Mouse (Mus musculus) embryonic facial prominence, embryonic 15.5 days (tissue): ENCODE data around the gene Fitm1. TPM values are rescaled to one million over a fixed set of nuclear protein-coding genes. Genes with fewer than 3 reads are reported as not detected.

Source experiments
- ATAC-seq: fragments of 200-750 bp; cut with Nextera tagmentation; 2 replicates; pipeline ENCODE4 v1.8.0; 2017; ENCODE audit warnings: low read depth, moderate TSS enrichment; ENCODE audit not compliant: insufficient number of reproducible peaks, low FRiP score, low TSS enrichment
- H3K27ac ChIP-seq: fragments of 300-500 bp; sonication (generic); replicated peaks from 2 replicates; pipeline ENCODE4 v1.5.1; 2015; ENCODE audit warnings: mild to moderate bottlenecking, inconsistent platforms
- H3K27me3 ChIP-seq: fragments of 300-500 bp; sonication (generic); 2 replicates; pipeline ENCODE4 v1.6.1; 2015; ENCODE audit warnings: inconsistent platforms
- H3K36me3 ChIP-seq: fragments of 300-500 bp; sonication (generic); 2 replicates; pipeline ENCODE4 v1.6.1; 2015; ENCODE audit warnings: mild to moderate bottlenecking, inconsistent platforms
- H3K4me1 ChIP-seq: fragments of 300-500 bp; sonication (generic); 2 replicates; pipeline ENCODE4 v1.6.1; 2015; ENCODE audit warnings: inconsistent platforms
- H3K4me2 ChIP-seq: fragments of 300-500 bp; sonication (generic); replicated peaks from 2 replicates; pipeline ENCODE4 v1.6.1; 2015; ENCODE audit warnings: mild to moderate bottlenecking, inconsistent platforms
- H3K4me3 ChIP-seq: fragments of 300-500 bp; sonication (generic); replicated peaks from 2 replicates; pipeline ENCODE4 v1.5.1; 2015; ENCODE audit warnings: mild to moderate bottlenecking, inconsistent platforms
- H3K9ac ChIP-seq: fragments of 300-500 bp; sonication (generic); 2 replicates; pipeline ENCODE4 v1.6.1; 2015; ENCODE audit warnings: inconsistent platforms
- H3K9me3 ChIP-seq: fragments of 300-500 bp; sonication (generic); replicated peaks from 2 replicates; pipeline ENCODE4 v1.6.1; 2016; ENCODE audit warnings: inconsistent platforms
- WGBS: fragments of 180-500 bp; shearing (Covaris S2); methylation state at CpG from one replicate; pipeline ENCODE4 v1.1.7; 2015; 5-methylcytosine and 5-hydroxymethylcytosine counted together
- polyA plus RNA-seq: library from polyadenylated mRNA; unstranded; fragments of >200 nt; fragmentation: Nextera tagmentation; extraction: Ambion mirVana; gene quantifications from 2 replicates; pipeline ENCODE4 v1.2.1, GENCODE M21; 2015

Gene Fitm1
- polyA plus RNA-seq, 1 experiment from 2014 or later: 24.8 TPM

- Histone ChIP-seq H3K4me3 (no peak within 1 kb of the TSS), H3K4me2 (peak within 1 kb of the TSS; percentile 22), H3K4me1 (no peaks in the 10 kb centered on the region), H3K9ac (no peak within 1 kb of the TSS), H3K9me3 (no peaks in the 10 kb centered on the region), H3K27me3 (no peaks in the 10 kb centered on the region), H3K27ac (no peak within 1 kb of the TSS), H3K36me3 (no peaks in the 10 kb centered on the region)
- 25% methylated on average over 21 of the region's 21 CpGs for WGBS
- peak; percentile 70; the same call in 1 of the 2 replicates for ATAC-seq
These were observed 42.4 kb downstream of the Fitm1 start, which contains the start of gene Rec8 for GRCm38 (mm10) chr14:55617822-55618221. Gene Rec8, plus strand, starts transcription at chr14:55618037.

GRCm38 (mm10) chr14:55618486-55619195 lies 43.2 kb downstream of the Fitm1 start:
- H3K9me3 ChIP-seq: no peaks in the 10 kb centered on the region
- H3K27ac ChIP-seq: no peak overlapping the region
- no peak overlapping the region for H3K4me3 ChIP-seq
- H3K27me3 ChIP-seq: no peaks in the 10 kb centered on the region
- ATAC-seq: no peak
- H3K9ac ChIP-seq: no peak overlapping the region
- 42% methylated on average over 22 of the region's 22 CpGs for WGBS
- peak overlapping the region; percentile 22 for H3K4me2 ChIP-seq
- no peaks in the 10 kb centered on the region for H3K4me1 ChIP-seq
- H3K36me3 ChIP-seq: no peaks in the 10 kb centered on the region

Other genes starting within 250 kb of the Fitm1 start
- gene Dhrs4, start 96.9 kb upstream of the Fitm1 start, polyA plus RNA-seq: 81.2 and 83.4 TPM in 2 replicates
- 2.4 and 3.7 TPM in 2 replicates for gene Carmil3, start 85.0 kb upstream of the Fitm1 start, polyA plus RNA-seq
- gene Cpne6, start 65.2 kb upstream of the Fitm1 start, polyA plus RNA-seq: 1.1 and 1.6 TPM in 2 replicates
- not detected in 2 replicates for gene Nrl, start 50.6 kb upstream of the Fitm1 start, polyA plus RNA-seq
- 38.3 and 48.2 TPM in 2 replicates for gene Pck2, start 35.4 kb upstream of the Fitm1 start, polyA plus RNA-seq
- 59.3 and 61.7 TPM in 2 replicates for gene Dcaf11, start 15.6 kb upstream of the Fitm1 start, polyA plus RNA-seq
- gene A730061H03Rik, start 15.2 kb upstream of the Fitm1 start, polyA plus RNA-seq: 1.6 and 3.0 TPM in 2 replicates
- gene Psme1, start 2.5 kb downstream of the Fitm1 start, polyA plus RNA-seq: 129 and 134 TPM in 2 replicates
- 9.7 and 11.6 TPM in 2 replicates for gene Emc9, start 9.7 kb downstream of the Fitm1 start, polyA plus RNA-seq
- 238 and 259 TPM in 2 replicates for gene Psme2, start 15.5 kb downstream of the Fitm1 start, polyA plus RNA-seq
- gene Rnf31, start 16.1 kb downstream of the Fitm1 start, polyA plus RNA-seq: 17.9 and 18.1 TPM in 2 replicates
- 12.8 and 17.3 TPM in 2 replicates for gene Irf9, start 28.0 kb downstream of the Fitm1 start, polyA plus RNA-seq
- 2.3 and 2.9 TPM in 2 replicates for gene Rec8, start 42.4 kb downstream of the Fitm1 start, polyA plus RNA-seq
- 122 and 129 TPM in 2 replicates for gene Ipo4, start 60.3 kb downstream of the Fitm1 start, polyA plus RNA-seq
- 0.75 and 1.4 TPM in 2 replicates for gene Gm49378, start 62.3 kb downstream of the Fitm1 start, polyA plus RNA-seq
- 114 and 118 TPM in 2 replicates for gene Tm9sf1, start 68.2 kb downstream of the Fitm1 start, polyA plus RNA-seq
- gene Tssk4, start 74.6 kb downstream of the Fitm1 start, polyA plus RNA-seq: 0.61 and 1.2 TPM in 2 replicates
- gene Mdp1, start 84.9 kb downstream of the Fitm1 start, polyA plus RNA-seq: 57.4 and 57.9 TPM in 2 replicates
- gene Gmpr2, start 96.3 kb downstream of the Fitm1 start, polyA plus RNA-seq: 68.1 and 68.6 TPM in 2 replicates
- gene Nedd8, start 96.5 kb downstream of the Fitm1 start, polyA plus RNA-seq: 548 and 555 TPM in 2 replicates
- gene Tinf2, start 106.2 kb downstream of the Fitm1 start, polyA plus RNA-seq: 34.0 and 38.0 TPM in 2 replicates
- 27.3 and 28.0 TPM in 2 replicates for gene Tgm1, start 138.3 kb downstream of the Fitm1 start, polyA plus RNA-seq
- gene Rabggta, start 146.6 kb downstream of the Fitm1 start, polyA plus RNA-seq: 30.3 and 33.8 TPM in 2 replicates
- 87.3 and 90.0 TPM in 2 replicates for gene Dhrs1, start 170.1 kb downstream of the Fitm1 start, polyA plus RNA-seq
- 37.3 and 39.0 TPM in 2 replicates for gene Nop9, start 170.1 kb downstream of the Fitm1 start, polyA plus RNA-seq
- gene Cideb, start 182.8 kb downstream of the Fitm1 start, polyA plus RNA-seq: 0.47 and 0.60 TPM in 2 replicates
- 0.95 and 1.4 TPM in 2 replicates for gene Ltb4r2, start 185.8 kb downstream of the Fitm1 start, polyA plus RNA-seq
- 1.8 and 2.1 TPM in 2 replicates for gene Ltb4r1, start 190.3 kb downstream of the Fitm1 start, polyA plus RNA-seq
- gene Adcy4, start 208.5 kb downstream of the Fitm1 start, polyA plus RNA-seq: 17.4 and 22.2 TPM in 2 replicates
- gene Ripk3, start 213.2 kb downstream of the Fitm1 start, polyA plus RNA-seq: 34.5 and 41.3 TPM in 2 replicates
- 106 and 115 TPM in 2 replicates for gene Nfatc4, start 247.5 kb downstream of the Fitm1 start, polyA plus RNA-seq